Mouse (Mus musculus) kidney, adult 2 months (tissue): ENCODE data around the gene Snx32.

Source experiments
- CTCF ChIP-seq: fragments of 200-500 bp; conservative IDR thresholded peaks from 2 replicates; pipeline ENCODE4 v1.5.1; 2011; ENCODE audit warnings: low read depth, mild to moderate bottlenecking, control low read depth, low read length, moderate library complexity, mixed read lengths; ENCODE audit not compliant: insufficient read depth, insufficient read length
- POLR2A ChIP-seq: fragments of 200-500 bp; IDR thresholded peaks from one replicate; pipeline ENCODE4 v1.6.1; 2011; ENCODE audit warnings: low read depth, low read length, control low read depth

DNA sequence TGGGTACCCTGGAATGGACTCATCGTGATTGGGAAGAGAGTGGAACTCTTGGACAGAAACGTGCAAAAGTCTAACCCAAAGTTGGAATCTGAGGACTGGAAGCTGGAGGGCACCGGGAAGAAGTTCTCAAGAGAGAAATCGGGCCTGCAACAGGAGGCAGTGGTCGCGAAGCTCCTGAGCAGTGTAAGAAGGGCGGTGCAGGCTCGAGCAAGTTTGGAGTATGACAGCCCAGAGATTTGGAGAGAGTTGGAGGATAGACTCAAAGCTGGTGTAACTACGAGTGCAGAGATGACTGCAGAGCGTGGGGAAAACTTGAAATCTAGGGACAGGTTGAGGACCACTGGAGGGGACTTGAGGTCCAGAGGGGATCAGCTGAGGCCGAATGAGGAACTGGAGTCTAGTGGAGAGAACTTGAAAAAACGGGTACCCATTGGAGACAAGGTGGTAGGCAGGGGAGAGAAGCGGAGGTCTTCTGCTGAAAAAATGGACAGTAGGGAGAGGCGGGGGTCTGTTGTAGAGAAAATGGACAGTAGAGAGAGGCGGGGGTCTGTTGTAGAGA lies 815 bp upstream of the Snx32 start:
- TF ChIP-seq POLR2A (no peak), CTCF (no peak)
